Mouse (Mus musculus): ENCODE measurements around the gene Vopp1.

GRCm38 (mm10) chr6:57839693-57840408, 14.9 kb upstream of the Vopp1 start:
- TF ChIP-seq CTCF (IDR thresholded peaks at IDR 0.05; ENCODE audit: control insufficient read depth, insufficient read depth, insufficient read length) (no peak), USF1 (IDR thresholded peaks at IDR 0.05; ENCODE audit: low read depth) (no peak)

All from C2C12 (cell line).